Mouse (Mus musculus) left cerebral cortex, postnatal 4 days (tissue): ENCODE measurements around the gene Gab2. TPM values are rescaled to one million over a fixed set of nuclear protein-coding genes. Genes with fewer than 3 reads are reported as not detected.

ENCODE experiments used
- DNase-seq: peaks from one replicate; pipeline ENCODE4 v3.0.0-alpha.2; 2022
- intact Hi-C: fragments of 180-260 bp; cut with DNase I; formaldehyde crosslinking; loops from one replicate; pipeline ENCODE4 v1.15.1; 2025
- total RNA-seq, 2 experiments: library from RNA; stranded (reverse); gene quantifications; 2 replicates each; pipeline ENCODE4 v1.2.3; 2021

Gene Gab2
- total RNA-seq, 2 experiments from 2014 or later = 37.3 to 41.0 TPM

- intact Hi-C loops = no loop called here
- DNase-seq = no peak
Observed at GRCm38 (mm10) chr7:97108119-97108518, 26.7 kb downstream of the Gab2 start.

GRCm38 (mm10) chr7:97128949-97129348 is 47.6 kb downstream of the Gab2 start:
- intact Hi-C loops = no loop called here
- no peak for DNase-seq

GRCm38 (mm10) chr7:97136453-97136852 is 55.1 kb downstream of the Gab2 start:
- intact Hi-C loops = no loop called here

GRCm38 (mm10) chr7:97151082-97151813 is 69.9 kb downstream of the Gab2 start:
- no peak for DNase-seq
- intact Hi-C loops = no loop called here

More at GRCm38 (mm10) chr7:97136453-97136852, 55.1 kb downstream of the Gab2 start:
- DNase-seq = no peak

- peak; percentile 15 for DNase-seq
- intact Hi-C loops = no loop called here
Observed at GRCm38 (mm10) chr7:97154756-97155487, 73.5 kb downstream of the Gab2 start.

GRCm38 (mm10) chr7:97164261-97164660 is 82.9 kb downstream of the Gab2 start:
- no peak for DNase-seq
- intact Hi-C loops = no loop called here

GRCm38 (mm10) chr7:97171089-97171488 is 89.7 kb downstream of the Gab2 start:
- intact Hi-C loops = no loop called here
- no peak for DNase-seq

GRCm38 (mm10) chr7:97171719-97172118 is 90.3 kb downstream of the Gab2 start:
- intact Hi-C loops = no loop called here

GRCm38 (mm10) chr7:97172126-97172525 is 90.7 kb downstream of the Gab2 start:
- no peak for DNase-seq
- intact Hi-C loops = no loop called here

More at GRCm38 (mm10) chr7:97171719-97172118, 90.3 kb downstream of the Gab2 start:
- DNase-seq = no peak

- intact Hi-C loops = no loop called here
Observed at GRCm38 (mm10) chr7:97181931-97182330, 100.5 kb downstream of the Gab2 start.

GRCm38 (mm10) chr7:97183426-97183825 is 102.0 kb downstream of the Gab2 start:
- no peak for DNase-seq

More at GRCm38 (mm10) chr7:97181931-97182330, 100.5 kb downstream of the Gab2 start:
- DNase-seq = no peak

GRCm38 (mm10) chr7:97184005-97184404 is 102.6 kb downstream of the Gab2 start:
- intact Hi-C loops = no loop called here
- no peak for DNase-seq

More at GRCm38 (mm10) chr7:97183426-97183825, 102.0 kb downstream of the Gab2 start:
- intact Hi-C loops = no loop called here

GRCm38 (mm10) chr7:97187387-97188081 is 106.1 kb downstream of the Gab2 start:
- intact Hi-C loops = no loop called here

GRCm38 (mm10) chr7:97189116-97189515 is 107.7 kb downstream of the Gab2 start:
- intact Hi-C loops = no loop called here
- DNase-seq = no peak

More at GRCm38 (mm10) chr7:97187387-97188081, 106.1 kb downstream of the Gab2 start:
- DNase-seq = no peak

GRCm38 (mm10) chr7:97203907-97204306 is 122.5 kb downstream of the Gab2 start:
- DNase-seq = no peak
- intact Hi-C loops = no loop called here

- intact Hi-C loops = no loop called here
- DNase-seq = no peak
Observed at GRCm38 (mm10) chr7:97208811-97209549, 127.6 kb downstream of the Gab2 start.

GRCm38 (mm10) chr7:97210064-97210685 is 128.8 kb downstream of the Gab2 start:
- DNase-seq = no peak
- intact Hi-C loops = no loop called here

GRCm38 (mm10) chr7:97211117-97211516 is 129.7 kb downstream of the Gab2 start:
- intact Hi-C loops = no loop called here
- no peak for DNase-seq

GRCm38 (mm10) chr7:97223836-97224235 is 142.4 kb downstream of the Gab2 start:
- no peak for DNase-seq
- intact Hi-C loops = no loop called here
